Mouse (Mus musculus) heart, embryonic 16.5 days (tissue): ENCODE data around the gene Magi2. TPM values are rescaled to one million over a fixed set of nuclear protein-coding genes. Genes with fewer than 3 reads are reported as not detected.
"Not testable (repeated sequence)": the region's sequence is repeated elsewhere in the genome, so short reads cannot be mapped to it uniquely, and the experiment has no call there.

Experiments used
- ATAC-seq: fragments of 200-750 bp; cut with Nextera tagmentation; replicated peaks from 2 replicates; pipeline ENCODE4 v1.8.0; 2017; ENCODE audit warnings: moderate number of reproducible peaks; ENCODE audit not compliant: insufficient read depth, low FRiP score; ENCODE audit errors: extremely low read depth
- H3K27ac ChIP-seq: fragments of 300-500 bp; sonication (generic); 2 replicates; pipeline ENCODE4 v1.5.1; 2014; ENCODE audit warnings: mild to moderate bottlenecking, low read length, control low read depth, moderate library complexity
- H3K27me3 ChIP-seq: fragments of 300-500 bp; sonication (generic); 2 replicates; pipeline ENCODE4 v1.6.1; 2014; ENCODE audit warnings: low read length, mixed read lengths; ENCODE audit not compliant: control insufficient read depth, insufficient read depth
- H3K36me3 ChIP-seq: fragments of 300-500 bp; sonication (generic); 2 replicates; pipeline ENCODE4 v1.6.1; 2014; ENCODE audit not compliant: control insufficient read depth, insufficient read depth
- H3K4me1 ChIP-seq: fragments of 300-500 bp; sonication (generic); 2 replicates; pipeline ENCODE4 v1.6.1; 2014; ENCODE audit warnings: low read length, mixed read lengths; ENCODE audit not compliant: control insufficient read depth, insufficient read depth
- H3K4me2 ChIP-seq: fragments of 300-500 bp; sonication (generic); 2 replicates; pipeline ENCODE4 v1.6.1; 2014; ENCODE audit warnings: low read depth, mild to moderate bottlenecking, control low read depth, low read length
- H3K4me3 ChIP-seq: fragments of 300-500 bp; sonication (generic); 2 replicates; pipeline ENCODE4 v1.5.1; 2014; ENCODE audit warnings: mild to moderate bottlenecking, control low read depth, low read length
- H3K9ac ChIP-seq: fragments of 300-500 bp; sonication (generic); 2 replicates; pipeline ENCODE4 v1.6.1; 2014; ENCODE audit warnings: low read length, control low read depth
- H3K9me3 ChIP-seq: fragments of 300-500 bp; sonication (generic); replicated peaks from 2 replicates; pipeline ENCODE4 v1.6.1; 2016; ENCODE audit warnings: low read length; ENCODE audit not compliant: control insufficient read depth
- WGBS: fragments of 180-500 bp; shearing (Covaris S2); extraction: QIAGEN DNeasy Blood & Tissue Kit; methylation state at CpG from one replicate; pipeline ENCODE4 v1.1.7; 2014; 5-methylcytosine and 5-hydroxymethylcytosine counted together
- polyA plus RNA-seq: library from polyadenylated mRNA; unstranded; fragments of >200 nt; fragmentation: Nextera tagmentation; extraction: Ambion mirVana; gene quantifications from 2 replicates; pipeline ENCODE4 v1.2.1, GENCODE M21; 2015

The Magi2 gene
- polyA plus RNA-seq, 1 experiment from 2014 or later: 3.3 TPM

DNA sequence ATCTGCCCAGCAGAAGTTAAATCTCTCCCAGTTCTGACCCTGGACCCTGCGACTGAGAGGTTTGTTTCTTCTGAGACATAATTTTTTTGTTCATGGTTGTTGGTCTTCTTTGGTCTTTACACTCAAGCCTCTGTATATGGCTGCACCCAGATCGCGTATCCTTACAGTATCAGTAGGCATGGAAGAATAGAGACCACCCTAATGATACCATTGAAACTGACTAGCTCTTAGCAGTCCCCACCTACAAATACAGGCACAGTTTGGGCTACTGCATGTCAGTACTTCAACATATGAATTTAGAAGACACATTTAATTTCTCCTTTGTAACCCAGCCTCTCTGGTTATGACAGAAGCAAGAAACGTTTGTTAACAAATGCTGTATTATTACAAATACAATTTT, 173.5 kb downstream of the Magi2 start:
- Histone ChIP-seq H3K36me3 (no peaks in the 10 kb centered on the region), H3K4me2 (no peak overlapping the region), H3K9ac (no peak overlapping the region), H3K27me3 (no peaks in the 10 kb centered on the region), H3K4me3 (no peak overlapping the region), H3K4me1 (no peaks in the 10 kb centered on the region), H3K27ac (no peak overlapping the region), H3K9me3 (no peaks in the 10 kb centered on the region)
- 83% methylated on average over 4 of the region's 4 CpGs for WGBS
- ATAC-seq: no peak

DNA sequence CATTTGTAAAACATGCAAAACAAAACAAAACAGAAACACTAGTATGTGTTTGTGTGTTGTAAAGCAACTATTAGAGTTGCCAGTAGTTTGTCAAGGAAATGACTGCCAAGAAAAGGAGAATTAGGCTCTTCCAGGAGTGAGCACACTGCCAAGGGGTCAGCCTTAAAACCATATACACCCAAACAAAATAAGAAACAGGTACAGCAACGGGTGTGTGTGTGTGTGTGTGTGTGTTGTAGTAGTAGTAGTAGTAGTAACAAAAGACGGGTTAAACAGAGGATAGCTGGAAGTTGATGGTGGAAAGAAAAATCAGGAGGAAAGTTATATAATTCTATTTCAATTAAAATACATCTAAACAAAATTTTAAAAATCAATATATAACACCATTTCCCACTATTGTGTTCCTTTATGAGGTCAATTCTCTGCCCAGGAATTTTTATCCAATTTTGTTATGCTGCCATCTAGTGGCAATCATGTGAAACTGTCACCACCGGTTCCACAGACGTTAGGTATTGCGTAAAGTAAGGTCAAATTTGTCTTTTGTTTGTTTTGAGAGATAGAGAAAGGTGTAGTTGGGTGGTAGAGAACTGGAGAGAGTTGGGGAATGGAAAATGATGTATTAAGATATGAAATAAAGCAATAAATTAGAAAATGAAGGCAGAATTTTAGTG, 174.0 kb downstream of the Magi2 start:
- Histone ChIP-seq H3K4me3 (no peak overlapping the region), H3K9ac (no peak overlapping the region), H3K4me1 (no peaks in the 10 kb centered on the region), H3K36me3 (no peaks in the 10 kb centered on the region), H3K27ac (no peak overlapping the region), H3K9me3 (no peaks in the 10 kb centered on the region), H3K27me3 (no peaks in the 10 kb centered on the region), H3K4me2 (no peak overlapping the region)
- ATAC-seq: no peak
- WGBS: 46% methylated on average over 5 of the region's 5 CpGs

DNA sequence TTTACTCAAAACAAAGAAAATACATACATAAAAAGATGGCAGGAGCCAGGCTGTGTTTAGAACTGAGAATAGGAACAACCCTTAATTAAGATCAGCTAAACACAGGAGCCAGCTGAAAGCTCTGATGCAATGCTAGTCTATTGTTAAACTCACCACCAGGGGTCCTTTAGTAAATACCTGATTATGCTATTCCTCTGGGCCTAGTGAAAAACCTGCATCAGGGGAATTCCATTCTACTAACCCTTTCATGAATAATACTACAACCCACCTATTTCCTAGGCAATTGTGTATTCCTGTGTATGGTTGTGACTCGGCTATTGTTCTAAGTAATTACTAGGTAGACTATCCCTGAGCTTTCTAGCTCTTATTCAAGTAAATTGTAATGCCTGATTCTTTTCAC, 177.4 kb downstream of the Magi2 start:
- not testable (repeated sequence) for H3K4me3 ChIP-seq, H3K4me1 ChIP-seq, H3K27me3 ChIP-seq, H3K9me3 ChIP-seq, H3K4me2 ChIP-seq, ATAC-seq, H3K27ac ChIP-seq, H3K9ac ChIP-seq, H3K36me3 ChIP-seq
- 78% methylated on average over 1 of the region's 1 CpGs for WGBS

- no peaks in the 10 kb centered on the region for H3K9me3 ChIP-seq
- H3K27me3 ChIP-seq: no peaks in the 10 kb centered on the region
- no peak overlapping the region for H3K27ac ChIP-seq
- H3K36me3 ChIP-seq: no peaks in the 10 kb centered on the region
- H3K4me3 ChIP-seq: no peak overlapping the region
- H3K4me2 ChIP-seq: no peak overlapping the region
- H3K9ac ChIP-seq: no peak overlapping the region
- H3K4me1 ChIP-seq: no peaks in the 10 kb centered on the region
- ATAC-seq: no peak
- 59% methylated on average over 4 of the region's 4 CpGs for WGBS
Observed at GRCm38 (mm10) chr5:19414556-19414955, 187.7 kb downstream of the Magi2 start.

DNA sequence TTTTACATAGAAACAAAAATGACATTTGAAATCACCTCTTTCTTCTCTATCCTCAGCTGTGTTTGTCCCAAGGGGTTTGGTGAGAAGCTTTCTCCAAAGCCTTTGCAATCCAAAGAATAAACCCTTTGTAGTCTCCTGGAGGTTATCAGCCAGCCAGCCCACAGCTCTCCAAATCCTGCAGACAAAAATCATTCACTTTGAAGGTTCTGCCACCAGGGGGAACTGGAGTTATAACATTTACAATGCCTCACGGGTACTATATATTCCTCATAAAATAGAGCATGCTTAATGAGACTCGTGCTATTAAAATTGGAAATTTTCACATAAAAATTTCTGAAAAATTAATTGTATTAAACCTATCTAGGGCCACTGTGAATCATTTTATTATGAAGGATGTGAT, 202.5 kb downstream of the Magi2 start:
- no peak overlapping the region for H3K27ac ChIP-seq
- no peaks in the 10 kb centered on the region for H3K9me3 ChIP-seq
- no peak overlapping the region for H3K9ac ChIP-seq
- no peaks in the 10 kb centered on the region for H3K27me3 ChIP-seq
- 15% methylated on average over 2 of the region's 2 CpGs for WGBS
- no peak overlapping the region for H3K4me3 ChIP-seq
- ATAC-seq: no peak
- no peaks in the 10 kb centered on the region for H3K36me3 ChIP-seq
- H3K4me1 ChIP-seq: no peaks in the 10 kb centered on the region
- H3K4me2 ChIP-seq: no peak overlapping the region

DNA sequence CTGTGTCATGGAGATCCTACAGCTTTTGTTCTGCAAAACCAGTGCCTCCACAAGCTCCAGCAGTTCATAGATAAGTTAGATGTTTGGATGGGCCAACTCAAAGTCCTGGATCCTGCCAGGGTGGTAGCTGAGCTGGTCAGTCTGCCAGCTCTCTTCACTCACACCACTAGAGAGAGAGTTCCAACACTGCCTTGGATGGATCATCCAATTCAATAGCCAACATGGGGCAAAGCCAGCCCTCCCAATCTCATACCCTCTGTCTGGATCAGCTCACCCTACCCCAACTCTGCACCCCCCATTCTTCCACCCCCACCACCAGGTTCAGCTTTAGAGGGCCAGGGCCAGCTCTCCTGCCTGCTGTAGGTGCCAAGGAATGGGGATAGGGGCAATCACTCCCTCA, 235.7 kb downstream of the Magi2 start:
- no peak overlapping the region for H3K9ac ChIP-seq
- H3K9me3 ChIP-seq: no peaks in the 10 kb centered on the region
- H3K27me3 ChIP-seq: no peaks in the 10 kb centered on the region
- H3K4me3 ChIP-seq: no peak overlapping the region
- ATAC-seq: no peak
- H3K4me1 ChIP-seq: no peaks in the 10 kb centered on the region
- H3K4me2 ChIP-seq: no peak overlapping the region
- no peak overlapping the region for H3K27ac ChIP-seq
- no peaks in the 10 kb centered on the region for H3K36me3 ChIP-seq

DNA sequence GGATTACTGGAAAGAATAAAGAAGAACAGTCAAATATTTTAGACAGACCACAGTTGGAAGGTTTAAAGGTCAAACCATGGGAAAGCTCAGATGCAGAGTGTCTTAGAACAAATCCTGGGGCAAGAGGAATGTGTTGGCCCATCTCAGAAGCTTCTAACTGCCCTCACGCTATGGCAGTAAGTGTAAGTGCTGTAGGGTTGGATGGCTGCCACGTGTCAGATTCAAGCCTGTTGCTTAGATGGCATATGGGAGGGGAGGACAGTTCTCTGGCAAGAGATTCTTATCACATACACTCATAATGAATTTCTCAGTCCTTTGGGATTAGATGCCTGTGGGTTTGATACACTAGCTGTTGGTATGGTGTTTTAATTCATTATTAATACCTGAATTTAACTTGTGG, 238.5 kb downstream of the Magi2 start:
- Histone ChIP-seq H3K9ac (no peak overlapping the region), H3K9me3 (no peaks in the 10 kb centered on the region), H3K27me3 (no peaks in the 10 kb centered on the region), H3K4me3 (no peak overlapping the region), H3K4me2 (no peak overlapping the region), H3K27ac (no peak overlapping the region), H3K4me1 (no peaks in the 10 kb centered on the region), H3K36me3 (no peaks in the 10 kb centered on the region)
- no peak for ATAC-seq
- 29% methylated on average over 2 of the region's 2 CpGs for WGBS

GRCm38 (mm10) chr5:19472851-19473439, 246.1 kb downstream of the Magi2 start:
- Histone ChIP-seq H3K4me2 (no peak overlapping the region), H3K27me3 (no peaks in the 10 kb centered on the region), H3K4me1 (no peaks in the 10 kb centered on the region), H3K9ac (no peak overlapping the region), H3K9me3 (no peaks in the 10 kb centered on the region), H3K27ac (no peak overlapping the region), H3K36me3 (no peaks in the 10 kb centered on the region), H3K4me3 (no peak overlapping the region)
- ATAC-seq: no peak
- WGBS: 75% methylated on average over 4 of the region's 4 CpGs

- no peak overlapping the region for H3K4me3 ChIP-seq
- H3K27ac ChIP-seq: no peak overlapping the region
- WGBS: 74% methylated on average over 3 of the region's 3 CpGs
- H3K9me3 ChIP-seq: no peaks in the 10 kb centered on the region
- H3K36me3 ChIP-seq: no peaks in the 10 kb centered on the region
- H3K27me3 ChIP-seq: no peaks in the 10 kb centered on the region
- H3K4me2 ChIP-seq: no peak overlapping the region
- no peak overlapping the region for H3K9ac ChIP-seq
- no peak for ATAC-seq
- H3K4me1 ChIP-seq: no peaks in the 10 kb centered on the region
Observed at GRCm38 (mm10) chr5:19482981-19483380, 256.1 kb downstream of the Magi2 start.
